Comparison of ENCODE assay signal across 24 mouse cellular contexts in genomic region chr10:108203440-108203839, GRCm38 (mm10).
"Had no signal": no experiment of that assay in that cellular context is flagged by ENCODE, and none has a peak within 500 bp of the region (broad histone marks: within the 10 kb centered on the region; RNA-seq: fewer than 3 reads in every experiment).

No protein-coding gene starts in this region.

- H3K27ac ChIP-seq: kidney, embryonic 15.5 days; limb, embryonic 12.5 days; limb, embryonic 15.5 days; liver, embryonic 14.5 days; lung, embryonic 15.5 days; midbrain, embryonic 12.5 days; neural tube, embryonic 12.5 days; neural tube, embryonic 15.5 days; stomach, embryonic 15.5 days had no signal

- H3K4me2 ChIP-seq: kidney, embryonic 15.5 days; limb, embryonic 12.5 days; limb, embryonic 15.5 days; liver, embryonic 11.5 days; lung, embryonic 15.5 days; midbrain, embryonic 12.5 days; neural tube, embryonic 12.5 days; neural tube, embryonic 15.5 days; stomach, embryonic 15.5 days had no signal

- H3K4me1 ChIP-seq: kidney, embryonic 15.5 days; limb, embryonic 12.5 days; limb, embryonic 15.5 days; lung, embryonic 15.5 days; midbrain, embryonic 12.5 days; neural tube, embryonic 12.5 days; neural tube, embryonic 15.5 days; stomach, embryonic 15.5 days had no signal

- DNase-seq: kidney, adult 11 months; kidney, adult 8-10 months; kidney, postnatal 10 days; kidney, postnatal 36 days; left cerebral cortex, postnatal 4 days; liver, postnatal 0 days; lung, postnatal 10 days; lung, postnatal 36 days; retina, postnatal 1 day; right cerebral cortex, postnatal 25 days; spleen, adult 18-20 months; thymus, postnatal 14 days; thymus, postnatal 4 days had no signal

- H3K9me3 ChIP-seq: kidney, embryonic 15.5 days; limb, embryonic 12.5 days; limb, embryonic 15.5 days; lung, embryonic 15.5 days; midbrain, embryonic 12.5 days; neural tube, embryonic 12.5 days; neural tube, embryonic 15.5 days; stomach, embryonic 15.5 days had no signal

- H3K36me3 ChIP-seq: stomach, embryonic 15.5 days had no signal

- H3K4me3 ChIP-seq: kidney, embryonic 15.5 days; limb, embryonic 12.5 days; limb, embryonic 15.5 days; lung, embryonic 15.5 days; midbrain, embryonic 12.5 days; neural tube, embryonic 12.5 days; neural tube, embryonic 15.5 days; stomach, embryonic 15.5 days had no signal

- H3K27me3 ChIP-seq: kidney, embryonic 15.5 days; limb, embryonic 12.5 days; limb, embryonic 15.5 days; lung, embryonic 15.5 days; midbrain, embryonic 12.5 days; neural tube, embryonic 12.5 days; neural tube, embryonic 15.5 days; stomach, embryonic 15.5 days had no signal

- ATAC-seq: liver, postnatal 0 days; midbrain, embryonic 16.5 days had no signal

- H3K9ac ChIP-seq: kidney, embryonic 15.5 days; limb, embryonic 12.5 days; limb, embryonic 15.5 days; liver, embryonic 14.5 days; liver, postnatal 0 days; lung, embryonic 15.5 days; midbrain, embryonic 12.5 days; neural tube, embryonic 12.5 days; neural tube, embryonic 15.5 days; stomach, embryonic 15.5 days had no signal
